Mouse (Mus musculus): Measurements from ENCODE around the gene Olfr282.

DNA sequence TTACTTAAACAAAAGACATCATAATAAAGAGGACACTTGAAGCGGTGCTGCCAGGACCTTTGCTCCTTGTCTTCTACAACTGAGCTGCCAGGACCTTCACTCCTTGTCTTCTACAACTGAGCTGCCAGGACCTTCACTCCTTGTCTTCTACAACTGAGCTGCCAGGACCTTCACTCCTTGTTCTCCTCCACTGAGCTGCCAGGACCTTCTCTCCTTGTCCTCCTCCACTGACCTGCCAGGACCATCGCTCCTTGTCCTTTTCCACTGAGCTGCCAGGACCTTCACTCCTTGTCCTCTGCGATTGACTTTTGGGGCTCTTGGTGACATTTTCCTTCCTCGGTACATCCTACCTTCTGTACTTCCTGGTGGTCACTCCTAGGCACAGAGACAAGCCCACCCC lies 17.5 kb downstream of the Olfr282 start:
- TF ChIP-seq CTCF (IDR thresholded peaks at IDR 0.05 in 2 of 3, conservative IDR thresholded peaks at IDR 0.05 in 1 of 3; ENCODE audit: control insufficient read depth in 1 of 3, insufficient read depth in 1 of 3, low read depth in 2 of 3, low read length in 3 of 3, poor library complexity in 1 of 3, severe bottlenecking in 1 of 3) (no peak), ZMIZ1 (IDR thresholded peaks at IDR 0.05; ENCODE audit: low read depth, low read length) (no peak), MXI1 (IDR thresholded peaks at IDR 0.05; ENCODE audit: low read depth, low read length) (no peak)

All from MEL (cell line).